22 mouse cellular contexts compared by ENCODE assay signal in genomic region chr1:71974715-71975114, GRCm38 (mm10).
DNase-seq lines count a peak whose midpoint lies in the region; ATAC-seq and TF ChIP-seq lines count a peak whose summit lies in the region.
"Had no signal": no experiment of that assay in that cellular context is flagged by ENCODE, and none has a peak within 500 bp of the region (broad histone marks: within the 10 kb centered on the region; RNA-seq: fewer than 3 reads in every experiment).

No protein-coding gene starts in this region.

- no peak overlapping the region for H3K27ac ChIP-seq in liver, embryonic 12.5 days
- no peak overlapping the region for H3K27ac ChIP-seq in cerebellum, adult 2 months (ENCODE audit: insufficient read depth, low read length)
- H3K27ac ChIP-seq: embryonic facial prominence, embryonic 10.5 days; forebrain, embryonic 12.5 days; heart, adult 2 months; heart, embryonic 15.5 days; limb, embryonic 10.5 days; liver, embryonic 15.5 days; neural tube, embryonic 13.5 days; stomach, embryonic 15.5 days had no signal

- TF ChIP-seq POLR2A in cerebellum, adult 2 months (IDR thresholded peaks at IDR 0.05; ENCODE audit: borderline replicate concordance, insufficient read depth, low read length), result no peak

- H3K4me1 ChIP-seq in liver, embryonic 12.5 days, result no peaks in the 10 kb centered on the region
- no peaks in the 10 kb centered on the region for H3K4me1 ChIP-seq in cerebellum, adult 2 months (ENCODE audit: control insufficient read depth, insufficient read depth, low read length)
- H3K4me1 ChIP-seq: forebrain, embryonic 12.5 days; heart, embryonic 15.5 days; liver, embryonic 15.5 days; neural tube, embryonic 13.5 days; stomach, embryonic 15.5 days had no signal

- H3K36me3 ChIP-seq in liver, embryonic 12.5 days, result no peaks in the 10 kb centered on the region
- H3K36me3 ChIP-seq: embryonic facial prominence, embryonic 10.5 days; forebrain, embryonic 12.5 days; heart, embryonic 15.5 days; limb, embryonic 10.5 days; liver, embryonic 15.5 days; neural tube, embryonic 13.5 days; stomach, embryonic 15.5 days had no signal

- H3K4me3 ChIP-seq in liver, embryonic 12.5 days, result no peak overlapping the region
- no peak overlapping the region for H3K4me3 ChIP-seq in cerebellum, adult 2 months (replicated peaks; ENCODE audit: insufficient read depth, low read depth, low read length)
- H3K4me3 ChIP-seq: embryonic facial prominence, embryonic 10.5 days; forebrain, embryonic 12.5 days; heart, adult 2 months; heart, embryonic 15.5 days; limb, embryonic 10.5 days; liver, embryonic 15.5 days; neural tube, embryonic 13.5 days; stomach, embryonic 15.5 days had no signal

- no peak overlapping the region for H3K4me2 ChIP-seq in liver, embryonic 12.5 days
- H3K4me2 ChIP-seq: forebrain, embryonic 12.5 days; heart, embryonic 15.5 days; liver, embryonic 15.5 days; neural tube, embryonic 13.5 days; stomach, embryonic 15.5 days had no signal

- H3K9me3 ChIP-seq in liver, embryonic 12.5 days (replicated peaks), result no peaks in the 10 kb centered on the region
- H3K9me3 ChIP-seq: embryonic facial prominence, embryonic 10.5 days; forebrain, embryonic 12.5 days; heart, embryonic 15.5 days; limb, embryonic 10.5 days; liver, embryonic 15.5 days; neural tube, embryonic 13.5 days; stomach, embryonic 15.5 days had no signal

- WGBS in liver, embryonic 12.5 days (ENCODE audit: insufficient replicate concordance), result 28% methylated on average over 4 of the region's 4 CpGs
- 68% methylated on average over 4 of the region's 4 CpGs for WGBS in cerebellum, adult 2 months

- no peaks in the 10 kb centered on the region for H3K27me3 ChIP-seq in liver, embryonic 12.5 days (replicated peaks)
- H3K27me3 ChIP-seq in cerebellum, adult 2 months (ENCODE audit: control insufficient read depth, insufficient read depth, low read length), result no peaks in the 10 kb centered on the region
- H3K27me3 ChIP-seq: forebrain, embryonic 12.5 days; heart, embryonic 15.5 days; liver, embryonic 15.5 days; neural tube, embryonic 13.5 days; stomach, embryonic 15.5 days had no signal

- ATAC-seq in liver, embryonic 12.5 days, result no peak
- peak; percentile 99 for ATAC-seq in common myeloid progenitor, adult 5-6 weeks (replicated peaks; ENCODE audit: low read depth, poor library complexity, severe bottlenecking)
- ATAC-seq in neutrophil, adult 5-6 weeks (ENCODE audit: extremely low read depth, insufficient number of reproducible peaks, low FRiP score, poor library complexity, severe bottlenecking), result peak; percentile 76
- ATAC-seq: hindbrain, embryonic 16.5 days; intestine, postnatal 0 days had no signal

- peak; percentile 8 for DNase-seq in liver
- DNase-seq in lung, postnatal 36 days, result peak; percentile 64
- no peak for DNase-seq in natural killer cell, adult 2 months (ENCODE audit: low spot score in 2 of 2)
- DNase-seq in cerebellum, adult 2 months, result no peak
- DNase-seq: adrenal gland, postnatal 36 days; cerebellum, adult 18-20 months; heart, postnatal 4 days; right cerebral cortex, postnatal 14 days; thymus, adult 2 months had no signal

- H3K9ac ChIP-seq in liver, embryonic 12.5 days, result no peak overlapping the region
- H3K9ac ChIP-seq: forebrain, embryonic 12.5 days; heart, embryonic 15.5 days; liver, embryonic 15.5 days; neural tube, embryonic 13.5 days; stomach, embryonic 15.5 days had no signal

- TF ChIP-seq CTCF in cerebellum, adult 2 months (IDR thresholded peaks at IDR 0.05; ENCODE audit: borderline replicate concordance, insufficient read depth, low read depth, low read length), result no peak

Comparison
In these comparisons a context has a peak if more than half of its experiments do, and no peak if none do; other contexts are left out.
1. DNase-seq: peak in liver (single experiment) and lung, postnatal 36 days (single experiment); none in natural killer cell, adult 2 months (0 of 2) and cerebellum, adult 2 months (0 of 2).